Mouse (Mus musculus) G1E (cell line): ENCODE measurements at regions not wholly inside any gene's neighbourhood (a gene's known extent, or its start where the extent isn't known, plus 50 kb on each side); places are given as distances from the start of the nearest gene placed in this dataset.

Source experiments
- CTCF ChIP-seq: IDR thresholded peaks from 2 replicates; pipeline ENCODE4 v1.5.1; 2012; ENCODE audit warnings: low read depth, low read length, inconsistent platforms, mixed read lengths
- GATA1 ChIP-seq: IDR thresholded peaks from 2 replicates; pipeline ENCODE4 v1.6.1; 2012; ENCODE audit warnings: borderline replicate concordance, low read length, inconsistent platforms, mixed read lengths
- POLR2AphosphoS5 ChIP-seq: IDR thresholded peaks from 2 replicates; pipeline ENCODE4 v1.6.1; 2012; ENCODE audit warnings: low read depth, low read length, inconsistent platforms; ENCODE audit not compliant: insufficient replicate concordance
- TAL1 ChIP-seq: conservative IDR thresholded peaks from 2 replicates; pipeline ENCODE4 v1.6.1; 2012; ENCODE audit warnings: low read depth, low read length, inconsistent platforms, mixed read lengths

DNA sequence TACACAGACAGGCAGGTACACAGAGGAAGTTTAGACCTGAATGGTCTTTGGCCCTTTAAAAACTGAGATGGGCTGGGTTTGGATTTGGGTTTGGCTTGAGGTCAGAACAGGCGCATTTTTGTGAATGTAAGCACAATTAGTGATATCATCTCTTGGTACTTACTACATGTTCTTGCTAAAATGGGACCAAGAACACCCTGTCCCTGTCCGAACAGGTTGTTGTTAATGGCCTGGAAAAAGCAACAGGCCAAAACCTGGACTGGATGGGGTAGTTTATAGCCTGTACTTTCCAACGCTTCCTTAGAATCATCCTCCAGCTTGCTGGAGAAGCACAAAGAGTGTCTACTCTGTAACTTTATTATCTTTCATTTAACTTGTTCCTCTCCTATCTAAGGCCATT is 185.2 kb upstream of the Arid1b start:
- TF ChIP-seq GATA1 (no peak), CTCF (no peak), TAL1 (no peak), POLR2AphosphoS5 (no peak)
